Mouse (Mus musculus) right cerebral cortex, adult 18-20 months (tissue): Measurements from ENCODE around the gene Treml4.
"Not testable (repeated sequence)": the region's sequence is repeated elsewhere in the genome, so short reads cannot be mapped to it uniquely, and the experiment has no call there.

Source experiments
- DNase-seq: peaks from one replicate; pipeline ENCODE4 v3.0.0; 2022; ENCODE audit warnings: mixed read lengths

The Treml4 gene

DNA sequence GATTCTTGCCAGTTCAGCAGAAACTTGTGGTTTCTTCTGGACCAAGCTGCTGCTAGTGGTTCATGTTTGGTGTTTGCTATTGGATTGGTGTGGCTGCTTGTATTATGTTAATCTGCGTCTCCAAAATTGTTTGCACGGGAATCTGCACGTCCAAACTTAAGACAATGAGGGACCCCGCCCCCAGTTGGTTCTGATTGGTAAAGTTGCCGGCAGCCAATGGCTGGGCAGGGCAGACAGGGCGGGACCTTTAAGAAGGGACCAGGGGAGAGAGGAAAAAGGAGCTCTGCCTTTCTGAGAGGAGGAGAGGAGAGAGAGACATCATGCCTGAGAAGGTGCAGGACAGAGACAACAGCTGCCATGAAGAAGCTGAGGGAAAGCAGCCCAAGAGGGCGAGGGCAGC is 11.6 kb downstream of the Treml4 start:
- no peak for DNase-seq

DNA sequence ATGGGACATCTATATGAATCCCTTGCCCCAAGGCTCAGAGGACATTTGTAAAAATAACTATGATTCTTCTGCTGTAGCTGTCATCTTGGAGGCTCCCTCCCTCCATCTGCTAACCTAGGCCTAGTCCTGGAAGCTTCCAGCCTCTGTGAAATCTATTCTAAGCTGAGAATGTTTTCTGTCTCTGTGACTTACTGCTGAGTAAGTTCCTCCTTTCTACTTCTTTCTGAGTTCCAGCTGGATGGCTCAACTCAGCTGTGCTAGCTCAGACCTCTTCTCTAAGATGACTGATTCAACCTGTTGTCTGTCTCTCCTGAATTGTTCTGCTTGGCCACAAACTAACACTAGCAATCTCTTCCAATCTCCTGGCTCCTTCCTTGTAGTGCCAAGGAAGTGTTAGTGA is 14.3 kb downstream of the Treml4 start:
- DNase-seq, result no peak

DNA sequence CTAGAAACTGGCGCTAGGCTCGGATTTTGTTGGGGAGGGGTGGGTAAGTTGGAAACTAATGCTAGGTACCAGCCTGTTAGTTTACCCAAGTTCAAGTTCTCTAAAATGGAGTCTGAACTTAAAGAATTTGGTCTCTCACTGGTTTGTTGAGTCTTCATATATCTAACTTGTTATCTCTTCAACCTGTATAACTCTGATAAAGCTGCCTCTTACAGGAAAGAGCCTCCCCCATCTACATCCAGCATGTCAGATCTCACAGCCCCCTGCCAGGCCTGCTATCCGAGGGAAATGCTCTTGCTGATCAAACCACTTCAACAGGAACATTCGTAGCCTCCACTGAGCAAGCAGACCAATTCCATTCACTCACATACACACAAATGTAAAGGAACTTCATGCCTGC is 14.9 kb downstream of the Treml4 start:
- no peak for DNase-seq

DNA sequence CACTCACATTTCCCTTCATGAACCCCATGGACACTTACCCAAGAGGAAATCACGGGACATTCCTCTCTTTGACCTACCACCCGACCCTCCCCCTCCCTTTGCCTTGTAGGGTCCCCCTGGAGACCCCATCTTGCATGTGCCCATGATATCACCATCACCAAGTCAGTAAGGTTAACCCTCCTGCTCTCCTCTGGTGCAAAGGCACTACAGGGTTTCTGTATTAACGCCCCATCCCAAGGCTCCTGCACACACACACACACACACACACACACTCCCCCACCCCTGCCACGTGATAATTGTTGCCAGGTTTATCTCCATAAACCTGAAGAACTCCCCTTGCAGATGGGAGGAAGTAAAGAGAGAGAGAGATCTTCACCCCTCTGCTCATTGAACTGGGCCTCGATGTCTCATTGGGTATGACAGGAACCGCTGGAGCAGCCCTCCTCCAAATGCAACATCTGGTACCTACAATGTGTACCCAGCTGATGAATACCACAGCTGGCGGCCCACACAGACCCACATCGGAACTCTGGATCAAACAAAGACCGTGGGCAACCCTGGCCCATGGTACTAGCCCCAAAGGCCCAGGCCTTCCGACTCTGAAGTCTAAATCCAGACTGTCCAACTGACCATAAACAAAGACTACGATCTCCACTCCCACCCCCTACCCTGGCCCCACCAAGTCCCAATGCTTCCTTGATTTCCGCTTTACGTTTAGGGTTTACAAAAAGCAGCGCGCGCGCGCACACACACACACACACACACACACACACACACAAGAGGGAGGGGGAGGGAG is 17.0 kb downstream of the Treml4 start:
- no peak for DNase-seq

DNA sequence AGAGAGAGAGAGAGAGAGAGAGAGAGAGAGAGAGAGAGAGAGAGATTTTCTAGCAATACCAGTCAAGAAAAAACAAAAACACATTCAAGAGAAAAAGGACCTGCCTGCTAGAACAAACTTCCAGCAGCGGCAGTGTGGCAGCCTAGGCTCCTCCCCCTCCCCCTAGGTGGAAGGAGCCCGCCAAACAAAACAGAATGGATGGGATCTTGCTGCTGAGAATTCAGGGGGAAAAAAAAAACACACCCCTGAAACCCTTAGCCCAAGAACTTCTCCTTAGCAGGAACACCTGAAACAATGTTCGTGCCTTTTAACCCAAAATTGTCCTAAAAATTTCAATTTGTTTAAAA is 17.6 kb downstream of the Treml4 start:
- no peak for DNase-seq

DNA sequence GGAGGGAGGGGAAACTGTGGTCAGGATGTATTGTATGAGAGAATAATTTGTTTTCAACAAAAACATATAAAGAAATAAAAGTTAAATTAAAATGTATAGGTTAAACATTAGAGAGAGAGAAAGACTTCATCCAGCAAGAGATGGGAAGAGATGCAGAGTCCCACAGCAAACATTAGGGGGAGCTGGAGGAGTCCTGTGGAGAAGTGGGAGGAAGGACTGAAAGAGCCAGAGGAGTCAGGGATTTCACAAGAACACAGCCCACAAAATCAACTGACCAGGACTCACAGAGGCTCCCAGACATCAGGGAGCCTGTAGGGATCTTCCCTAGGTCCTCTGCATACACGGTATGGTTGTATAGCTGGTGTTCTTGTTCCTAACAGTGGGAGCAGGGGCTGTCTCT is 22.7 kb downstream of the Treml4 start:
- no peak for DNase-seq

DNA sequence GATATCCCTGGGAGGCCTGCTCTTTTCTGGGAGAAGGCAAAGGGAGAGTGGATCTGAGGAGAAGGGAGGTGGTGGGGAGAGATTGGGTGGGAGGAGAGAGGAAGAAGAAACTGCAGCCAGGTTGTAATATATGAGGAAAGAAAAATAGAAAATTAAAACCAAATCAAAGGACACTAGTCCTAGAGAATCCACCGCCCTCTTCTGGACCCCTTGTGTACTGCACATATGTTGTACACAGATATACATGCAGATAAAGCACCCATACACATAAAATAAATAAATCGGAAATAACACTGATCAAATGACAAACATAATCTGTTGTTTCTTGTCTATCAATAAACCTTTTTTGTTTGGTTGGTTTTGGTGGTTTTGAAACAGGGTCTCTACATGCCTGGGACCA is 23.2 kb downstream of the Treml4 start:
- DNase-seq, result no peak

DNA sequence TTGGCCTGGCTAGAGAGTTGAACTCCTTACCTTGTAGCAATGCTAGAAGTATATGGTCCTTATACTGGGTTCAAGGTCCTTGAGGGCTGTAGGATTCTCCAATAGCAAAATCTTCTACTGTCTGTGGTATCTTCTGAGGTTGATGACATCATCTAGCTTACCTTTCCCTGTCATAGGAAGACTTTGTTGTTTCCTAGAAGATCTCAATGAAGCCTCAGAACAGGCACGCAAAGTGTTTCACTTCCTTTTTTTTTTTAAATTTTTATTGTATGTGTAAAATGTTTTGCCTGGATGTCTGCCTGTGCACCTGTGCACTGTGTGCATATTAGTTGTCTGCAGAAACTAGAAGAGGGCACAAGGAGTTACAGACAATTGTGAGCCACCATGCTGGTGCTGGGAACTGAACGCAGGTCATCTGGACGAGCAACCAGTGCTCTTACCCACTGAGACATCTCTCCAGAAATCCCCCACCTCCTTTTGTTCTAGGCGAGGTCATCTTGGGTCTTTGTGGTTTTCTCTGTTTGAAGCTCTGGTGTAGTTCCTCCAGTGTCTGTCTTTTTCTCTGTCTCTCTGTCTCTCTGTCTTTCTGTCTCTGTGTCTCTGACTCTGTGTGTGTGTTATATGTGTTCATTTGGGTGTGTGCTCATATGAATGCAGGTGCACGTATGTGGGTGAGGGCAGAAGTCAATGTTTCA is 29.6 kb downstream of the Treml4 start:
- DNase-seq, result no peak

DNA sequence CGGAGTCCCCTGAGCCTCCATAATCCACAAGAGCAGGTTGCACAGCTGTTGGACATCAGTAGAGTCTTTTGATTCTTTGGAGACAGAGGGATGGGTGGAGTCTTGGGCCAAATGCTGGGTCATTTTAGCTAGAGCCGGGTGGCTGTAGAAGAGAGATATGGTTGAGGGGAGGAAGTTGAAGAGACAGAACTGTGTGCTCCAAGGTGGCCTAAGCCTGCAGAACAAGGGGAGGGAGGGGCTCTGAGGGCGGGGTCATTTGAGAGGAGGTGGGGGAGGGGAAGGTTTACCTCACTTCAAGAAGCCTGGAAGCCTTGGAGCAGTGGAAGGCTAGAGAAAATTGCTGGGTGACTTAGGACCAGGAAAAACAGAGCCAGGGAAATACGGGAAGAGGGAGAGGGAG is 35.1 kb downstream of the Treml4 start, which contains the start of gene Treml2:
Gene Treml2, plus strand, starts transcription at position 296 of the 400 bp plus-strand sequence.
- no peak for DNase-seq

DNA sequence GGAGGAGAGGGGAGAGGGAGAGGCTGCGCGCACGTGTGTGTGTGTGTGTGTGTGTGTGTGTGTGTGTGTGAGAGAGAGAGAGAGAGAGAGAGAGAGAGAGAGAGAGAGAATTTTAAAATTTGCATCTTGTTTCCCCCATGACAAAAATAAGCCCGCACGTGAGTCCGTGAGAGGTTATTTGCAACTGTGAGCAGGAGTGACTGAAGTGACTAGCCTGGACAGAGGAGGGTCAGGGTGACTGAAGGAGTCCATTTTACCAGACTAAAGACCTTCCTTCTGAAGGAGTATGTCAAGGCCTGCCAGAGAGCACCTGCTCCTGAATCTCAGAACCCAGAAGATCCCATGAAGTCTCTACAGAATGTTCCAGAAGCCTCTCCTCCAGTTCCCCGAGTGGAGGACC is 35.7 kb downstream of the Treml4 start:
- DNase-seq, result no peak

DNA sequence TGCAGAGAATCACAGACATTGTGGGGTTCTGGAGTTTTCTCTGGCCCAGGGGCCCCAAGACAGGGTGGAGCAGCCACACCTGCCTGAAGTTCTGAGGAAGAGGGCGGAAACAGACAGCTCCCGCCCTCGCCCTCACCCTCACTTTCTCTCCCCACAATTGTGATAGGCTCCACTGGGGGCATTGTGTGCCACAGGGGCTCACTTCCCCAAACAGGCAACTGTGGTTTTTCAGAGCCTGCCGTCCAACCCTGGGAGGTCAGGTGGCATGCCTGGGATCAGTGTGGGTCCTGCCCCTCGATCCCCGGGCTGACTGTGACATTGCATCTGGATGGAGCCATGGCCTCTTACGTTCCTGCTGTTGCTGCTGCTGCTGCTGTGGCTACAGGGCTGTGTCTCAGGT is 36.1 kb downstream of the Treml4 start:
- no peak for DNase-seq

DNA sequence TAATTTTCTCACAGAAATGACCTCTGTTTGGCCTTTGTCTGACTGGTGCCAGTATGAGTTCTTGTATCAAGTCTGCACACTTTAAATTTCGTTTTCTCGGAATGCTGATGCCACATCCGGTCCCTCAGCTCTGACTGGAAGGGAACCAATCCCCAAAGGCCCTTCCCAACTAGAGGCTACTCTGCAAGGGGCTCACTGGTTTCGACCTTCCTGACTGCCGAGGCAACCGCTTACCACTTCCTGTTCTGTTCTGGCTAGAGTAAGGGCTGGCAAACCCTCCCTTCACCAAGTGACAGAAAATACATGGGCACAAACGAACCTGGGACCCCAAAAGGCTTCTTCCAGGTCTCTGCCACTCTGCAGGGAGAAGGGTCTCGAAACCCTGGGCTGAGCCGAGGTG is 36.8 kb downstream of the Treml4 start:
- no peak for DNase-seq

DNA sequence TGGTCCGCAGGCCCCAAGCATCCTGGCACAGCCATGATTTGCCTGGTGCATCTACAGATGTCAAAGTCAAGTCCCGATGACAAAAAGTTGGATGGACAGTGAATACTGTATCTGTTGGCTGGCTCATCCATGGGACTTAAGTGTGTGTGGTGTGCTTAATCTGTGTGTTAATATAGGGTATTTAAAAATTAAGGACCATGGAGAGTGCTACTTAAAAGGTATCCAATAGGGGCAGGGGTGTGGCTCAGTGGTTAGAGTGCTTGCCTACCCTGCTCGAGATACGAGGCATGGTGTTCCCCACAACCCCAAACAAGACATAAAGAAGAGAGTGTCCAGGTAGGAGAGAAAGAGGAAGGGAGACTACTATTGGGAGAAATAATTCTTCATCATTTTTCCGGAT is 37.7 kb downstream of the Treml4 start:
- no peak for DNase-seq

DNA sequence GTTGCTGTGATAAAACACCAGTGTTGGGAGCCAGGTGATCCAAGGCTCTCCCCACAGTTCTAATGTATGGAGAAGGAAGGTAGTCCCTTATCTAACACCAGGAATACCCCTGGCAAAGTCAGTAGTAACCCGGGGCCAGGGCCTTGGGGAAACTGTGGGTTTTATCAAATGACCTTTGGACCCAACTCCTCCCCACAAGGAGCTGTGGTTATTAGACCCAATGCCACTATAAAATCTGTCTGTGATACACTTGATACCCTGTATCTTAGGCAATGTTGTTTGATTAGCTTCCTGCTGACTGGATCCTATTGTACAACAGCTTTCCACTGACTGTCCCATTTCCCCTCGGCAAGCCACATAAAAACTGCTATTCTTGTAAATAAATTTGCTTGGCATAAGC is 48.0 kb downstream of the Treml4 start:
- DNase-seq, result no peak

DNA sequence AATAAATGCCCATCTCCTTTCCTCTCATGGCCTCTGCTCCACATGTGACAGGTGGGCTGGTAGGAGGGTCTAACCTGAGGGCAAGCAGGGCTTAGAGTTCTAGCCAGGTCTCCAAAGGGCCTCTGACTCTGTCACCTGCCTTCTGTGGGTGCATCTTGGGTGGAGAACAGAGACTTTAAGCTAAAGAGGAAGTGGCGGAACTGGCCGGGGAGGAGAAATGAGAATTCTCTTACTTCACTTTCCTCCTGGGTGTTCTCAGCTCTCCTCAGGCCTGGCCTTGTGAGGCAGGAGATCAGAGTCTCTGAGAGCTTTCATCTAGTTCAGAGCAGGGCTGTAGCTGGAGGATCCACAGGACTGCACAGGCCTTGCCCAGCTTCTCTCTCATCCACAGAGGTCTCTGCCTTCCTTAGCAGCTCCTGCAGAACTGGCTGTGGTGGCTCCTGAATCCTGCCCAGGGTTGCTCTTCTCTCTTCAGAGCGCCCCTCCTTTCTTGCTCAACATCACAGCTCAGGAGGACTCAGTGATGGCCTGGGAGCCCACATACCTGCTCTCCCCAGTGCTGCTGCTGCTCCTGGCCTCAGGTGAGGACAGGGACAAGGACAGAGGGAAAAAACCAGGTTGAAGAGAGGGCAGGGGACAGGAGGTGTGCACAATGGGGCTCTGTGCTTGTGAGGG is 51.9 kb downstream of the Treml4 start, which contains the start of gene B430306N03Rik:
Gene B430306N03Rik, plus strand, starts transcription at position 237 of the 675 bp plus-strand sequence.
- not testable (repeated sequence) for DNase-seq

DNA sequence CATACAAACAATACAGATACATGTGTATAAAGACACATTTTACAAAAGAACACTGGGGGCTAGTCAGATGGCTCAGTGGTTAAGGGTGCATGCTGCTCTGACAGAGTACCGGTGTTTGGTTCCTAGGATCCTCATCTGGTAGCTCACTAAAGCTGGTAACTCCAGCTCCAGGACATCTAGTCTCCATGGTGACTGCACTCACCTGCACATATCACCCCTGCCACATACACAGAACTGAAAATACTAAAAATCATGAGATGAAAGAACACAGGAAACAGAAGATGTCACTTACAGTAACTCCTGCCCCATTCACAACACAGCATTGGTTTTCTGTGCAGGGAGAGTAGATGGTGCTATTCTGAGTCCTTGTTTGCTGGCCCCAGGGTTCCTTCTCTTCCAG is 54.6 kb downstream of the Treml4 start:
- DNase-seq, result no peak

DNA sequence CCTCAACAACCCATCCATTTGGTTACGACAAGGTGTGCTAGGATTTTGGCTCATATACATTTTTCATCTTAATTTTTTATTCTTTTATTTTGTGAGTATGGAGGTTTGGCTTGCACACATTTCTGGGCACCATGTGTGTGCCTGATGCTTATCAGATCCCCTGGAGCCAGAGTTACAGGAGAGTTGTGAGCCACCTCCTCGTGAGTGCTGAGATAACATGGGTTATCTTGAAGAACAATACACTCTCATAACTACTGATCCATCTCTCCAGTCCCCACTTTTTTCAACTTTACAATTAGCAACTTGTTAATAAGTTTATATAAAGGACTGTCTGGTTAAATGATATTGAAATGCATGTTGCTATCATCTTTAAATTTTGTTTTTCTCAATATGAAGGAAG is 57.2 kb downstream of the Treml4 start:
- no peak for DNase-seq

DNA sequence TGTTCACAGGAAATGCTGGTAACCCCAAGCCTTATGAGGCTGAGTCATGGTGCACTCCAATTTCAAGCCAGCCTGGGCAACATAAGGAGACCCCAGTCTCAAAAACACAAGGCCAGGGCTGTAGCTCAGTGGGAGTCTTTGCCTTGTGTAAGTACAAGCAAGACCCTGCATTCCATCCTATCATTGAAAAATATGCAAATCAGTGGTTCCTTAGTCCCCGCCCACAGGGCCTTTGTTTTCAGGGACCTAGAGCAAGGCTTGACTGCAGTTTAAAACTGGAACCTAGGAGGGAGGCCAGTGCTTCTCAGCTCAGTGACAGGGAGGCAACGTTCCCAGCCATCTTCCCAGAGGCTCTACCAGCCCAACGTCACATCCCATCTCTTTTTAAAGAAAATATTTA is 59.1 kb downstream of the Treml4 start:
- no peak for DNase-seq

DNA sequence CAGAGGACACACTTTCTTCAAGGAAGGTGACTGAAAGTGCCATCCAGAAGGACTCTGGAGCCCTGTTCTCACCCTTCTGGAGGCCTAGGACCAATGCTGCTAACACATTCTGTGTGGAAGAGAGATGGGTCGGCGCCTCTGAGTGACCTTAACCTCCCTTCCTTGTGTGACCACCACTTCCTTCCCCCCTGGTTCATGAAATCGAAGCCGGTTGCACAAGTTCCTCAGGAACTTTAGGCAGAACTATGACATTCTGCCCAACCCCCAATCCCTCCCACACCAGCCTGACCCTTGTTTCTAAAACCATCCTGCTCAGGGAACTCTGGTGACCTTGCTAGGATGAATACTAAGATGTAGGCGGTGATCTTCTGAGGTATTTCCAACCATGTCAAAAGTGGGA is 60.2 kb downstream of the Treml4 start:
- no peak for DNase-seq
